In the genomic region with DNA sequence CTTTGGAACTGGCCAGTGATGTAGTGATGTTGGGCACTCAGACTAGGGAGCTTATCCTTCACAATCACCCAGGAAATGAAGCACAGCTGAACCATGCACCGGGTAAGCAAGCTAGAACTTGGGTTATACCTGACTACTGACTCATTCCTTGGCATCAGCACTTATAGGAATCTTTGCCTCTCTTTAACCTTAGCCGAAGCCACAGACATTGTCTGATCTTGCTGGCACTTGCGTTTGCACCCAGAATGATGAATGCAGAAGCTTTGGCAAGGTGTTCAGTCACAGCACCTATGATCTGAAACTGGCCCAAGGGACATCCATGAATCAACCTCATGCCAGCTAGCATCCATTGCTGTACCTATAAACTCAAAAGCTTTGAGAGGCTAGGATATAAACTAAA, we compare ENCODE assay signal across 16 mouse cellular contexts.
"Had no signal": no experiment of that assay in that cellular context is flagged by ENCODE, and none has a peak within 500 bp of the region (broad histone marks: within the 10 kb centered on the region; RNA-seq: fewer than 3 reads in every experiment).

No protein-coding gene starts in this region.

- H3K4me2 ChIP-seq: limb, embryonic 15.5 days; liver, embryonic 13.5 days; lung, embryonic 15.5 days; midbrain, embryonic 11.5 days; midbrain, embryonic 15.5 days; neural tube, embryonic 12.5 days had no signal

- H3K9me3 ChIP-seq: limb, embryonic 15.5 days; liver, embryonic 13.5 days; lung, embryonic 15.5 days; midbrain, embryonic 15.5 days; neural tube, embryonic 12.5 days had no signal

- H3K27ac ChIP-seq: limb, embryonic 15.5 days; liver, embryonic 13.5 days; lung, embryonic 15.5 days; macrophage; midbrain, embryonic 15.5 days; neural tube, embryonic 12.5 days had no signal

- H3K4me3 ChIP-seq: limb, embryonic 15.5 days; liver, embryonic 13.5 days; lung, embryonic 15.5 days; megakaryocyte, embryonic 14.5 days; midbrain, embryonic 15.5 days; neural tube, embryonic 12.5 days had no signal

- H3K27me3 ChIP-seq: limb, embryonic 15.5 days; liver, embryonic 13.5 days; lung, embryonic 15.5 days; megakaryocyte, embryonic 14.5 days; midbrain, embryonic 15.5 days; neural tube, embryonic 12.5 days had no signal

- H3K36me3 ChIP-seq: limb, embryonic 15.5 days; liver, embryonic 13.5 days; lung, embryonic 15.5 days; midbrain, embryonic 15.5 days; neural tube, embryonic 12.5 days had no signal

- DNase-seq: kidney, adult 11 months; kidney, adult 9 months; kidney, postnatal 10 days; kidney, postnatal 4 days; liver, embryonic 13.5 days; liver, postnatal 0 days; lung, postnatal 14 days; thymus, adult 18-20 months; thymus, postnatal 36 days had no signal

- ATAC-seq: liver, postnatal 0 days; midbrain, embryonic 15.5 days had no signal

- H3K9ac ChIP-seq: limb, embryonic 15.5 days; liver, embryonic 13.5 days; liver, postnatal 0 days; lung, embryonic 15.5 days; midbrain, embryonic 15.5 days; neural tube, embryonic 12.5 days had no signal

- H3K4me1 ChIP-seq: limb, embryonic 15.5 days; liver, embryonic 13.5 days; lung, embryonic 15.5 days; megakaryocyte, embryonic 14.5 days; midbrain, embryonic 15.5 days; neural tube, embryonic 12.5 days had no signal
